Mouse (Mus musculus) thymus, postnatal 25 days (tissue): ENCODE data around the gene Cntnap5b.

ENCODE experiments used
- DNase-seq: peaks from one replicate; pipeline ENCODE4 v3.0.0; 2022

The Cntnap5b gene

DNA sequence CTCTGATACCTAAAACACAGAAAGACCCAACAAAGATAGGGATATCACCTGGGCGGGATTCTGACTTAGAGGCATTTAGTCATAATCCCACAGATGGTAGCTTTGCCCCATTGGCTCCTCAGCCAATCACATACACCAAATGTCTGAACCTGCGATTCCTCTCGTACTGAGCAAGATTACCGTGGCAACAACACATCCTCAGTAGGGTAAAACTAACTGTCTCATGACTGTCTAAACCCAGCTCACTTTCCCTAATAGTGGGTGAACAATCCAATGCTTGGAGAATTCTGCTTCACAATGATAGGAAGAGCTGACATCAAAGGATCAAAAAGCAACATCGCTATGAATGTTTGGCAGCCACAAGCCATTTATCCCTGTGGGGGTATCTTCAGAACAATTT lies 407.5 kb downstream of the Cntnap5b start:
- peak; percentile 3 for DNase-seq

DNA sequence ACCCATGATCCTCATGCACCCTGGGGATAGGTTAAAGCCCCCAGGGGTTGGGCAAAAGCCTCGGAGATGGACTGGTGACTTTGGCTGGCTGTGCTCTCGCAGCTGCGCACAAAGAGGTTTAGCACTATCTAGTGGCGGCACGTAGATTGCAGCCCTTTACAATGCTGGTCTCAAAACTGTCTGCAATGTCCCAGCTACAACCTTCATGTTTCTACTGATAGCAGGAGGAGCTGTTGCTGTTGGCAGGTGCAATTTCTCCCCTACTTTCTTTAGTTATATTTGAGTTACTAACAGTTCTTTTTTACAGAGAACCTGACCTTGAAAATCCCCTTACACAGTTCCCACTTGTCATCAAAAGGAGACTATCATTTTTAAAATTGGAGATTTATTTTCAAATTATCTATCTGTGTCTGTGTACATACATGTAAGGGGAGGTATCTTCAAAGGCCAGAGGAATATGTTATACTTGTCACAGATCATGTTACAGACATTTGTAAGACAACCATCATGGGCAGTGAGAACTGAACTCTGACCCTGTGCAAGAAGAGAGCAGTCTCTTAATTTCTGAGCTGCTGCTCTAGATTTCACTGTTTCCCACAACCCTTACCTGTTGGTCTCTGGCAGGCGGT lies 459.5 kb downstream of the Cntnap5b start:
- DNase-seq: no peak

DNA sequence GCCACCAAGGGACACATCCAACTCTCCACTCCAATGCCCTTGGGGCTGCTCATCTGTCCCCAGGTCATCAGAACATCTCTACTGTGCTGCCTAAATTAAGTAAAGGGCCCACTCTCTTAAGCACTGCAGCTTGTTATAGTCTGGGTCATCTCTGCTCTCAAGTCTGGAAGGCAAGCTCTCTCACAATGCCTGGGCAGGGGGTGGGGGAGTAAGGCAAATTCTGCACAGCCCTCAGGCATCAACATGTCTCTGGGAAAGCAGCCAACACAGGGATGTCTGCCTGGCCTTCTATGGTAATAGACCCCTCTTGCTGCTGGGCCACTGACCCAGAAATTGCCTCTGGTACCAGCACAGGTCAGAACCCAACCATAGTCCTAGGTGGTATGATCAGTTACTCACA lies 479.4 kb downstream of the Cntnap5b start:
- DNase-seq: no peak

DNA sequence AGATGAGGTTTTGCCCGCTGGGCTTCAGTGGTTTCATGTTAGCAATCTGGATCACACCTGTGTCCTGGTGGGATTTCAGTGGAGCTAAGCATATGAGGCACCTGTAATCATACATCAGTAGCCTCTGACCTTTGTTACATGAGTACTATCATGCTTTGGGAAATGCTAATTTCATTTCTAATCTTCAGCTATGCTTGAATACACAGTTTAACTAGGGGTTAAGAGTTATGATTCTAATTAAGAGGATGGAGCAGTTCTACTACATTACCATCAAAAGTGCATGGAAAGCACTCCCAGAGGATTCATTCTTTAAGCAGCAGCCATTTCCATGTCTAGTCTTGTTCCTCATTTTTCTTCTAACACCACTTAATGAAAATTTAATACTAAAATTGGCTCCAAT lies 538.1 kb downstream of the Cntnap5b start:
- DNase-seq: no peak

DNA sequence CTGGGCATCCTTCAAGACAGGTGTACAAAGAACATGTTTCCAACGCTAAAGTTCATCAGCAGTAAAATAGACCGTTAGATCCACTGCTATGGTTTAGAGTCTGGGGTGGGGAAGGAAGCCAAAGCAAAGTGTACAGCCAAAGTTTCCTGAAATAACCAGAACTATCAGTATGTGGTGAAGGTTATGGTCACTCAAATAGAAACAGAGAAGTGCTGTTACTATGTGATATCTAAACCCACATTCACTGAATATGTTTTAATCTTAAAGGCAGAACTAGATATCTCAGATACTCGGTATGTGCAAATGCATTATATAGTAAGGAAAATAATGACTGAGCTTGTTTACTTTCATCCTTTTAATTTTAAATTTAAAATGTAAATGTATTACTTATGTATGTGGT lies 558.5 kb downstream of the Cntnap5b start:
- DNase-seq: no peak

DNA sequence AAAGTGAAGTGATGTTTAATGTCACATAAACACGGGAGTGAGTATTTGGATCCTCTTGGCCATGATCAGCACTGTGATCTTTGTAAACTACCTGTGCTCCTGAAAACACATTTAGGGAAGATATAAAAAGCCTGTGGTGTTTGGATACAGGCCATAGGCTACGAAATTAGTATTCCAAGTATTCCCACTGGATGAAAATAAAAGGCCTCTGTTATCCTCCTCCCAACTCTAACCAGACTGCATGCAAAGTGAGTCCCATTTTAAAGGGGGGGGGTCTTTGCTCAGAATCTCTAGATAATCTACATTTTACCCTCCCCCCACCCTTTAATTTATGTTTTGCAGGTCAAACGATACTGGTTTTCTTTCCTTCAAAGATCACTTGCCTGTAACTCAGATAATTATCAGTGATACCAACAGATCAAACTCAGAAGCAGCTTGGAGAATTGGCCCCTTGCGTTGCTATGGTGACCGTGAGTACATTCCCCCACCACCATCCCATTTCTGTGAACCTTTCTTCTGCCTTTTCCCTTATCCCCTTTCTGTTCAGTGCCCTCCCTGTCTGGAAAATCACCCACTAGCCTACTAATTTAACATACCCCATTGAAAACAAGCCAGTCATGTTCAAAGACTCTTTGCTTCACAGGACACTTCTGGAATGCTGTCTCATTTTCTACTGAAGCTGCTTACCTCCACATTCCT lies 597.0 kb downstream of the Cntnap5b start:
- DNase-seq: no peak

DNA sequence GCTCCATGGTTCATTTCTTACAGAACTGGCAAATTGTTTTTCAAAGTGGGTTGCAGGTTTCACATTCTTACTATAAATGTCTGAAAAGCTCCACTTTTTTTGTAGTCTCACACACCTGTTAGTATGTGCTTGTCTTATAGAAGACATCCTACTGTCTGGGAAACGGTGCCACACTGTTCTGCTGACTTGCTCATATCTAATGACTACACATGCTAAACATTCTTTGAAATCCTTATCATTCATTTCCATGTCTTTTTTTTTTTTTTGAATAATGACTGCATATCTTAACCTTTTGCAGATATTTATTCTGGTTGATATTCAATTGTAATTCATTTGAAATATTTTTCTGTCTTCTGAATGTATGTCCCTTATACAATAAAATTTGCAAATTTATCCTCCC lies 613.7 kb downstream of the Cntnap5b start:
- DNase-seq: no peak

DNA sequence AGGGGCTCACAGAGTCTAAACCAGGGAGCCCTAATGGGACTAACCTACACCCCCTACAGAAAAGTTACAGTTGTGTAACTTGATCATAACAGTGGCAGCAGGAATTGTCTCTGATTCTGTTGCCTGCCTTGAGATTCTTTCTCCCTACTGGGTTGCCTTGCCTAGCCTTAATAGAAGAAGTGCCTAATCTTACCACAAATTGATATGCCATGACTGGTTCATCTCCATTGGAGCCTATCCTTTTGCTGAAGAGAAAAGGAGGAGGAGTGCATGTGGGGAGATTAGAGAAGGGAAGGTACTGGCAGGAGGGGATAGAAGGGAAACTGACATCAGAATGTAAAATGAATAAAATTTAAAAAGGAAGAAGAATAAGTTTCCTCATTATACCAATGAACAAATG lies 621.5 kb downstream of the Cntnap5b start:
- no peak for DNase-seq

DNA sequence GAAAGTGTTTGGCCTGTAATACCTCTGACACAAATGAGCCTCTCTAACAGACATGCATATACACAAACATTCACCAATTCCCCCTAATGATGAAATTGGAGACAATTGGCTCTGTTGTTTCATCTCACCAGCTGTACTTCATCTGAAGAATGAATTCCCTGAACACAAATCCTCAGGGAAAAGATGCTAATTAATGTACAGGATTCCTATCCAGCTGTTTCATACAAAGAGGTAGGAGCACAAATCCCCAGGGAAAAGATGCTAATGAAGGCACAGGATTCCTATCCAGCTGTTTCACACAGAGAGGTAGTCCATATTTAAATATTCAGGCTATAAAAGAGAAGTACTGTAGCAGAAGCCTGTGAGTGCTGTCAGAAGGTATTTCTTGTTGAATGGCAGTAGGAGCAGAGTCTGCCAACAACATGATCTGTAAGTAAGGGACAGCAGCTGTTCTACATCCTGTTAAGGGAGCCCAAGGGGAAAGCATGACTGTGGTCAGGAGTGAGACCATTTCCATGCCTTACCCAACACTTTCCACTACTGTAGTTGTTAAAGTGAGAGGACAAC lies 644.2 kb downstream of the Cntnap5b start:
- DNase-seq: no peak

DNA sequence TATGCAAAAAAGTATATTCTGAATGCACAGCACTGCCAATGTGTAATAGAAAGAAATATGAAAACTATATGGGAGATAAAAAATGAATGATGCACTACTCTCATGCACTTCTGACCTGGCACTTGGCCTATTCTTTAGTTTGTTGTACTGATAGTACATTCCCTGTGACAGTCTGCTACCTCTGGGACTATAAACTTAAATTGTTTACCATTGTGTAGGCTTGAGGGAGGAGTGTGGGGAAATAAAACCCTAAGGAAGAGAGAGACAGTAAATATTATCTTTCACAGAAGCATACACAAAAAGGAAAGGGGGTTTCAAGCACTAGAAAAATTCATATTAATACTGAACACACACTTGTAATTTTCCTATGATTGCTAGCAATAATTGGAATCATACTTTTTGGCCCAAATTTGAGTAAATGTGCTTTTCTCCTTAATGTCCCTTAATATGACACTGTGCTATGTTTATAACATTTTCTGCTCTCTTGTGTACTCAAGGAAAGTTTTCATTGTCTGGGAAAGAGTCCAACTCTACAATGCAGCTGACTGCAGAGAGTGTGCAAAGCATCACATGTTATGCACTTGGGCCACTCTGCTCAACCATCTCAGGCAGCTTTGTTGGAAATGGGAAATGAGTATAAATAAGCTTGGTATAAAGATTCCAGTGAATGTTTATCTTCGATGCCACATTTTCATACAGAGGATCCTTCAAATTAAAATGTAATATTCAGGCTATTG lies 657.6 kb downstream of the Cntnap5b start:
- DNase-seq: no peak

DNA sequence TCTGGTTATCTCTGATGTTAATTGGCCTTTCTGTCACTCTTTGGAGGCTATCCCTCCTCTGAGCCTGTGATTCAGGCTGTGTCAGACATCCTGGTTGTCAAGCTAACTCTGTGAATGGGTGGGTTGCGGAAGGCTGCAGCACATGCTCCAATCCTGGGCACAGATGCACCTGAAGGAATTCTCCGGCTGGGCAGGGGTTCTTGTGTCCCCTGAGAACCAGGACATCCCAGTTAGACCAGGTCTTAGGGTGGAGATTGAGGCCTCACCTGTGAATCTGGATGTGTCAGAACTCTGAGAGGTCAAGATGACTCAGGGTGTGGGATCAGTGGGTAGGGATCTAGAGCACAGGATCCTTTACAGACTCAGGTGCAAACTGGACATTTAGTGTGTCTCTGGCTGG lies 691.3 kb downstream of the Cntnap5b start:
- DNase-seq: no peak

DNA sequence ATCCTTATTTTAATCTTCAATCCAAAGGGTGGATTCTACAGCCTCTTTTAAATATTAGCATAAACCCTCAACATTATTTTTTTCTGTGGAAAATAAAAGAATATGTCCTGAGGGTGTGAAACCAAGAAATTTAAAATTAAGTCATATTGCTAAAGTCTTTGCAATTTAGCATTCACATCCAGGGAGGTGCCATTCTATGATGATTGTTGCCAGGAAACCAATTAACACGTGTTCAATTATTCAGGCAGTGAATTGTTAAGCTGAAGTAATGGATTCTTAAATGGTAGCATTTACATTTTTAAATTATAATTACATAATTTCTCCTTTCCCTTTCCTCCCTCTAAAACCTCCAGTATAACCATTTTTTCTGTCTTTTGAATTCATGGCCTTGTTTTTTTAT lies 692.7 kb downstream of the Cntnap5b start:
- no peak for DNase-seq

DNA sequence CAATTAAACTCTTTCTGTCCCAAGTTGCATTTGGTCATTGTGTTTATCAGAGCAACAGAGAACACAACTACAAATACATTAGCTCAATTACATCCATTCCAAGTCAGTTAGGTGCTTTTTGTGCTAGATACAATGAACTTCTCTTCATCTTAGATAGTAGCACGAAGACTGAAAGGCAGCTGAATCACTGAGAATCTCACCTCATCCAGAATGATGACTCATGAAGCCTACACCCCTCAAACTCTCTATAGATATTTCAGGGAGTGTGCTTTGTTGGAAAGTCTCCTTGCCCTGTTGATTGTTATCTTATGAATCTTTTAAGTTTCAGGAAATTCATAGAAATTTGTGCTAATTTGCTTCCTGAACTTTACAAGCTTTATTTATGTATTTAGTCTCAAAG lies 695.0 kb downstream of the Cntnap5b start:
- no peak for DNase-seq

DNA sequence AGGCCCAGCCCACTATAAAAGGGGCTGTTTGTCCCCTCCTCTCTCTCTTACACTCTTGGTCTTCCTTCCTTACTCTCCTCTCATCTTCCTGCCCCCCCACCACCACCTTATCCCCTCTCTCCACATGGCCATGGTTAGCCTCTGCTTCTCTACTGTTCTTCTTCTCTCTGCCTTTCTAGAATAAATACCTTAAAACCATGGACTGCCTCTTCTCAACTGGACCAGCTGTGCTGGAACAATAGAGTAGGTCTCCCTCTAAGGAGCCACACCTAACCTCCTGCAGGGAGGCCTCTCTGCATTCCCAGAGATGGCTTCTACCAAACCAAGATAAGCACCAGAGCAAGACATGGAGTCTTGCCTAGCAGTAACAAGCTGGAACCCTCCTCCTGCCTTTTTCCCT lies 737.3 kb downstream of the Cntnap5b start:
- no peak for DNase-seq
